Mouse (Mus musculus): ENCODE results near the gene Plod3. TPM values are rescaled to one million over a fixed set of nuclear protein-coding genes. Genes with fewer than 3 reads are reported as not detected.

Plod3 gene
- total RNA-seq (2023), result 12.5 TPM

DNA sequence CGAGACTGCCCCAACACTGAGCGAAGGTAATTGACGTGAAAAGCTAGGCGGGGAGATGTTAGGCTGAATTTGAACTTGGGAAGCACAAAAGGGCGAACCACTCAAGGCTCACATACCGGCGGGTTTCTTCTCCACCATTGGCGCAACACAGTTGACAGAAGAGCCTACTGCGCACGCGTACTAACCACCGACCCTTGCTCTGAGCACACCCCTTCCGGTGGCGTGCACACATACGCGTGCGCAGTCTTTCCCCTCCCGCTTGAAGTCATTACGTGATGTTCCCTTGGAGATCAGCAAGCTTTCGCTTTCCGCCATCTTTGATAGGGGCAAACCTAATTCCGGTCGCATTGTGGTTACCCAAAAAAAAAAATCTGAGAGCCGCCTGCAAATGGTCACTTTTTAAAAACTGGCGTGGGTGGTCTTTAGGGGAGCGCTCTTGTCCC lies at the start of gene Plod3:
Gene Plod3, plus strand, starts transcription at position 325 of the 443 bp plus-strand sequence.

DNA sequence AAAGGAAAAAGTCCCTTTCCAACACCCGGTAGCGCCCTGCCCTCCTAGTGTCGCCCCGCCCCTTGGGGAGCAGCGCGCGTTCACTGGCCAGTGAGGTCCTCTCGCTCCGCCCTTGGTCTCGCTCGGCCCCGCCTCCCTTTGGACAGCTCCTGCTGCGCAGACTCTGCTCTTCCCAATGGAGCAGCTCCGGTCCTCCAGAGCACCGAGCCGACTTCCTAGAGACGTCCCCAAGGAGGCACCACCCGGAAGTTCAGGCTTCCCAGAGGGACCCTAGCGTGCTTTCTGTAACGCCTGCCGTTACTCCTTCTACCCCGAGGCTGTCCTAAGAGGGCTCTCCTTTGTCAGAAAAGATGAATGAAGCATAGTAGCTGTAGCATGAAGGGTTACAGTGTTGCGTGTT lies 33.8 kb upstream of the Plod3 start, which contains the start of gene Fis1:
Gene Fis1, plus strand, starts transcription at position 261 of the 400 bp plus-strand sequence.

GRCm38 (mm10) chr5:136966331-136966730 lies 20.5 kb upstream of the Plod3 start, which contains the start of gene Cldn15:
Cldn15 (plus strand) TSS chr5:136966616.

DNA sequence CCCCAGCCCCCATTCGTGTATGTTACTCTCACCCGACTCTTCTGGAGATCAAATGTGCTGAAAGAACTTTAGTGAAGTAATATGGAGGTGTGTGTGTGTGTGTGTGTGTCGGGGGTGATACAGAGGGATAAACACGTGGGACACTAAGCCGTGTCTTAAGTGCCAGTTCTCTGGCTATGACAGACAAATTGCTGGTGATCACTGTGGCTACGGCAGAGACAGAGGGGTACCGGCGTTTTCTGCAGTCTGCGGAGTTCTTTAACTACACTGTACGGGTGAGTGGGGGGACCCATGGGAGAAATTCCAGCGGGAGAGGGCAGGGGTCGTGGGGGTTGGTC lies 1.1 kb downstream of the Plod3 start, which contains the start of gene Znhit1:
Gene Znhit1, minus strand, starts transcription at position 88 of the 338 bp plus-strand sequence.

DNA sequence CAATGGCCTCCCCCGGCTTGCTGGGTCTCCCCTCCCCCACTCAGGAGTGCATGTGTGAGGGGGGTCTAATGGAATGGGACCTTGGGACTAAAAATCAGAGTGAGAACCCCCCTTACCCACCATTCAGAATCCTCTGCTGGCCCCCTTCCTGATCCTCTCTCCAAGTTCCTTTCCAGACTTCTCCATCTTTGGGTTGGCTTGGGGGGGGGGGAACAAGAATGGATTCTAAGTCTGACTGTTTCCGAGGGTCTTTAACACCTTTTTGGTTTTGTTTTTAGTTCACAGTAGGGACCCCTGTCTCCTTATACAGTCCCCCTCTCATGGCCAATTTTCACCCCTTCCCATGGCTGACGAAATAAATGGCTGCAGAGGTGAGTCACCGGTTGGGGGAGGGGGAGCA lies 39.3 kb downstream of the Plod3 start, which contains the start of gene Vgf:
Gene Vgf, plus strand, starts transcription at position 301 of the 400 bp plus-strand sequence.

GRCm38 (mm10) chr5:137045402-137046323 lies 58.8 kb downstream of the Plod3 start, which contains the start of gene Ap1s1:
Ap1s1 (minus strand) TSS chr5:137046135.

Other genes starting within 250 kb of the Plod3 start
- not detected for gene Col26a1, start 103.8 kb upstream of the Plod3 start, total RNA-seq (2023)
- 0.92 TPM for gene Ift22, start 78.9 kb upstream of the Plod3 start, total RNA-seq (2023)
- gene Fis1, start 33.7 kb upstream of the Plod3 start, total RNA-seq (2023), result 120 TPM
- 2.0 TPM for gene Cldn15, start 20.4 kb upstream of the Plod3 start, total RNA-seq (2023)
- 21.4 TPM for gene Znhit1, start 1.0 kb downstream of the Plod3 start, total RNA-seq (2023)
- gene Vgf, start 39.4 kb downstream of the Plod3 start, total RNA-seq (2023), result not detected
- gene Ap1s1, start 59.1 kb downstream of the Plod3 start, total RNA-seq (2023), result 27.0 TPM
- gene Serpine1, start 85.2 kb downstream of the Plod3 start, total RNA-seq (2023), result 0.30 TPM
- 93.5 TPM for gene Trim56, start 129.2 kb downstream of the Plod3 start, total RNA-seq (2023)
- gene Muc3, start 162.3 kb downstream of the Plod3 start, total RNA-seq (2023), result not detected
- gene Muc3a, start 225.4 kb downstream of the Plod3 start, total RNA-seq (2023), result 18.4 TPM